Mouse (Mus musculus): Measurements from ENCODE around the gene Afg3l1. TPM values are rescaled to one million over a fixed set of nuclear protein-coding genes. Genes with fewer than 3 reads are reported as not detected.

The Afg3l1 gene
- 35.4 and 38.7 TPM in 2 replicates for polyA plus RNA-seq (2015; fragmentation: Nextera tagmentation; extraction: Ambion mirVana)

GRCm38 (mm10) chr8:123477737-123478258, at the start of gene Afg3l1:
Afg3l1 (plus strand) TSS chr8:123477903.

GRCm38 (mm10) chr8:123514781-123515539, 37.3 kb downstream of the Afg3l1 start, which contains the start of gene Dbndd1:
Dbndd1 (minus strand) TSS chr8:123515463.

DNA sequence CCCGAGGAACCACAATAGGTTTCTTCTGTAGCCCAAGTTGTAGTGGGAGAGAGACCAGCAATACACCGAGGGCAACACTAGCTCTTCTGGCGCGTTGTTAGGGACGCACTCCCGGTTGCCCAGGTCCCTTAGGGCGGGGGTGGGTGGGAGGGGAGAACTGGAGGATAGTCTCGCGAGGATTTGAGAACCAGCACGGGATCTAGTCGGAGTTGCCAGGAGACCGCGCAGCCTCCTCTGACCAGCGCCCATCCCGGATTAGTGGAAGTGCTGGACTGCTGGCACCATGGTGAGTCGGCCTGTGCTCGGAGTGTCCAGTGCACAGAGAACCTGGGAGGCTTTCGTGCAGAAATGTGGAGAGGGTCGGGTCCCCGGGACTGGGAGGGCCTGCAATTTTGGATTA, 41.0 kb downstream of the Afg3l1 start, which contains the start of gene Gas8:
TSS of gene Gas8 (plus strand) at position 168 of the 400 bp plus-strand sequence.

Other genes with a start within 250 kb of the Afg3l1 start
- gene Spata2l, start 241.7 kb upstream of the Afg3l1 start, polyA plus RNA-seq (2015; fragmentation: Nextera tagmentation; extraction: Ambion mirVana), result 18.3 and 18.5 TPM in 2 replicates
- gene Zfp276, start 223.7 kb upstream of the Afg3l1 start, polyA plus RNA-seq (2015; fragmentation: Nextera tagmentation; extraction: Ambion mirVana), result 15.3 and 18.2 TPM in 2 replicates
- gene Vps9d1, start 223.6 kb upstream of the Afg3l1 start, polyA plus RNA-seq (2015; fragmentation: Nextera tagmentation; extraction: Ambion mirVana), result 54.6 and 63.7 TPM in 2 replicates
- 3.0 and 7.2 TPM in 2 replicates for gene Fanca, start 159.3 kb upstream of the Afg3l1 start, polyA plus RNA-seq (2015; fragmentation: Nextera tagmentation; extraction: Ambion mirVana)
- 31.8 and 35.0 TPM in 2 replicates for gene Spire2, start 145.2 kb upstream of the Afg3l1 start, polyA plus RNA-seq (2015; fragmentation: Nextera tagmentation; extraction: Ambion mirVana)
- gene Tcf25, start 104.2 kb upstream of the Afg3l1 start, polyA plus RNA-seq (2015; fragmentation: Nextera tagmentation; extraction: Ambion mirVana), result 411 and 449 TPM in 2 replicates
- 0.06 TPM in 1 of 2 replicates, not detected in the other for gene Mc1r, start 70.8 kb upstream of the Afg3l1 start, polyA plus RNA-seq (2015; fragmentation: Nextera tagmentation; extraction: Ambion mirVana)
- gene Tubb3, start 66.5 kb upstream of the Afg3l1 start, polyA plus RNA-seq (2015; fragmentation: Nextera tagmentation; extraction: Ambion mirVana), result 1,123 and 1,326 TPM in 2 replicates
- 36.5 and 39.5 TPM in 2 replicates for gene Def8, start 54.4 kb upstream of the Afg3l1 start, polyA plus RNA-seq (2015; fragmentation: Nextera tagmentation; extraction: Ambion mirVana)
- gene Dbndd1, start 37.6 kb downstream of the Afg3l1 start, polyA plus RNA-seq (2015; fragmentation: Nextera tagmentation; extraction: Ambion mirVana), result 56.5 and 63.3 TPM in 2 replicates
- gene Gas8, start 40.9 kb downstream of the Afg3l1 start, polyA plus RNA-seq (2015; fragmentation: Nextera tagmentation; extraction: Ambion mirVana), result 29.3 and 30.9 TPM in 2 replicates
- 10.8 and 13.0 TPM in 2 replicates for gene Rhou, start 176.0 kb downstream of the Afg3l1 start, polyA plus RNA-seq (2015; fragmentation: Nextera tagmentation; extraction: Ambion mirVana)